Mouse (Mus musculus) macrophage (primary cell): ENCODE results near the gene 1110032F04Rik. TPM values are rescaled to one million over a fixed set of nuclear protein-coding genes. Genes with fewer than 3 reads are reported as not detected.

Experiments used
- H3K27ac ChIP-seq: fragments of 350-480 bp; formaldehyde crosslinking; 2 replicates; pipeline ENCODE4 v1.9.0; 2021
- H3K36me3 ChIP-seq: fragments of 350-480 bp; formaldehyde crosslinking; 2 replicates; pipeline ENCODE4 v1.9.0; 2021; ENCODE audit errors: inconsistent target
- H3K4me3 ChIP-seq: fragments of 350-480 bp; formaldehyde crosslinking; 2 replicates; pipeline ENCODE4 v1.9.0; 2021; ENCODE audit errors: inconsistent target
- H3K79me2 ChIP-seq: fragments of 350-480 bp; formaldehyde crosslinking; 2 replicates; pipeline ENCODE4 v1.9.0; 2021; ENCODE audit errors: inconsistent target
- WGBS: methylation state at CpG from one replicate; pipeline ENCODE4 v1.1.7; 2026; ENCODE audit warnings: inconsistent platforms; ENCODE audit not compliant: missing documents; 5-methylcytosine and 5-hydroxymethylcytosine counted together
- polyA plus RNA-seq: library from polyadenylated mRNA; stranded (reverse); fragments of 250-400 nt; gene quantifications from 3 replicates; pipeline ENCODE4 v1.2.4, GENCODE M21; 2018; ENCODE audit warnings: inconsistent platforms
- total RNA-seq, 78 experiments: library from RNA; depleted of rRNA; stranded (reverse); fragments of 250-400 nt; gene quantifications; 1 replicate in 9 of 78; 2 replicates in 24 of 78; 3 replicates in 43 of 78; 4 replicates in 2 of 78; pipeline ENCODE4 v1.2.4; 2018; ENCODE audit warnings: inconsistent platforms in 56 of 78

Gene 1110032F04Rik
- total RNA-seq (2018; cell fraction: chromatin; rRNA removed): not detected
- under 1 TPM in 12 of 26 experiments, not detected in 14; 0.04 to 0.50 (median 0.07) TPM for total RNA-seq (2018; cell fraction: cytosol; rRNA removed)
- total RNA-seq (2018; cell fraction: nucleus; rRNA removed): under 1 TPM in 4 of 26 experiments, not detected in 22; 0.21 to 0.53 (median 0.24) TPM
- polyA plus RNA-seq: not detected in 3 replicates

- no peaks in the 10 kb centered on the region for H3K36me3 ChIP-seq
- no peak within 1 kb of the TSS for H3K4me3 ChIP-seq
- 1% methylated on average over 57 of the region's 62 CpGs for WGBS
- no peaks in the 10 kb centered on the region for H3K79me2 ChIP-seq
- H3K27ac ChIP-seq: no peak within 1 kb of the TSS
These were observed at the start of gene 1110032F04Rik for GRCm38 (mm10) chr3:68869211-68869690. Gene 1110032F04Rik, plus strand, starts transcription at chr3:68869586.

DNA sequence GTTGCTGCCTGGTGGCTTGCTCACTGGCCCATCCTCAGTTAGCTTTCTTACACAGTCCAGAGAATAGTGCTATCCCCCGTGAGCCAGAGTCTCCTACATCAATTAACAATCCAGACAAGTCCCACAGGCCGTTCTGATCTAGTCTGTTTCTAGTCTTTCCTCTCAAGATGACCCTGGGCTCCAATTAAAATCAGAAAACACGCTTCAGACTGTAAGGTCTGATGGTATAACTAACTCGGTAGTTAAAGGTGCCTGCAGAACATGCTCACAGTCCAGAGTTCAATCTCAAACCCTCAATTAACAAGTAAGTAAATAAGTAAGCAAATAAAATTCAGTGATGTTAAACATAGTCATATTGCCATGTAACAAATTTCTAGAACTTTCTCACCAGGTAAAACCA lies 48.0 kb upstream of the 1110032F04Rik start:
- no peaks in the 10 kb centered on the region for H3K36me3 ChIP-seq
- H3K79me2 ChIP-seq: no peaks in the 10 kb centered on the region
- WGBS: 91% methylated on average over 4 of the region's 4 CpGs
- no peak overlapping the region for H3K4me3 ChIP-seq
- no peak overlapping the region for H3K27ac ChIP-seq

DNA sequence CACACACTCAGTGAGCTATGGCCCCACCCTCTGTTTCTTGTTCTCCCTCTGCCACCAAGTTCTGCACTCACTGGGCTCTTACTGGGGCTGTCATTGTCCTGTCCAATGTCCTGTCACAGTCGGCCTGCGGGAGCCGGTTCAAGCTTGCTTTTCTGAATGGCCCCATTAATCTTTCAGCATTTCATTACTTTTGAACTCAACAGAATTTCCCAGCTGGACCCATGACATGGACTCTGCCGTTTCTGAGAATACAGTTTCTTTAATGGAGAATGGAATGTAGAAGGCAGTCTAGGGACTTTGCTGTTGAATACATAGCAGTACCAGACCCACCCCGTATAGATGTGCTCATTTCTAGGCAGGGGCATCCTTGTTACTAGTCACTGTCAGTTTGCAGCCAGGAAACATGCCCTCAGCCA lies 47.5 kb upstream of the 1110032F04Rik start:
- 90% methylated on average over 5 of the region's 5 CpGs for WGBS
- Histone ChIP-seq H3K4me3 (no peak overlapping the region), H3K79me2 (no peaks in the 10 kb centered on the region), H3K27ac (no peak overlapping the region), H3K36me3 (no peaks in the 10 kb centered on the region)

- WGBS: 79% methylated on average over 15 of the region's 15 CpGs
- Histone ChIP-seq H3K27ac (no peak overlapping the region), H3K36me3 (no peaks in the 10 kb centered on the region), H3K4me3 (no peak overlapping the region), H3K79me2 (no peaks in the 10 kb centered on the region)
These were observed 45.3 kb upstream of the 1110032F04Rik start for GRCm38 (mm10) chr3:68823876-68824764.

GRCm38 (mm10) chr3:68824765-68825090 lies 44.7 kb upstream of the 1110032F04Rik start:
- no peak overlapping the region for H3K4me3 ChIP-seq
- no peaks in the 10 kb centered on the region for H3K79me2 ChIP-seq
- WGBS: 64% methylated on average over 2 of the region's 2 CpGs
- no peak overlapping the region for H3K27ac ChIP-seq
- no peaks in the 10 kb centered on the region for H3K36me3 ChIP-seq

DNA sequence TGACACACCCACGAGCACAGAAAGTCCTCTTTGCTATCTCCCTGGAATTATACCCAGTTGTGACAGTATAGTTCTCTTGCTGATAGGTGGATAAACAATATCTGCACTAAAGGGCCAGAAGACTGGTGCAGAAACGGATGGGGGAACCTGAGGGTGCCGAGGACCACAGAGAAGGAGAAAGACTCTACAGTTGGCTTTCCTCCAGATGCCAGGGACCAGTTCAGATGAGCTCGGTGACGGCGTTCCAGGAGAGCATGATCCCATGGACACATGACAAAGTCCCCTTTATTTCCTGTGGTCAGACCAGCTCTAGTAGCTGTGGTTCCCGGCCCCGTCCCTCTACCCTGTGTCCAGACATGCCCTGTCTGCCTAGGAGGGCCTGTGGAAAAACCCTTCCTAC lies 44.2 kb upstream of the 1110032F04Rik start:
- 87% methylated on average over 8 of the region's 8 CpGs for WGBS
- H3K36me3 ChIP-seq: no peaks in the 10 kb centered on the region
- H3K79me2 ChIP-seq: no peaks in the 10 kb centered on the region
- H3K27ac ChIP-seq: no peak overlapping the region
- no peak overlapping the region for H3K4me3 ChIP-seq

DNA sequence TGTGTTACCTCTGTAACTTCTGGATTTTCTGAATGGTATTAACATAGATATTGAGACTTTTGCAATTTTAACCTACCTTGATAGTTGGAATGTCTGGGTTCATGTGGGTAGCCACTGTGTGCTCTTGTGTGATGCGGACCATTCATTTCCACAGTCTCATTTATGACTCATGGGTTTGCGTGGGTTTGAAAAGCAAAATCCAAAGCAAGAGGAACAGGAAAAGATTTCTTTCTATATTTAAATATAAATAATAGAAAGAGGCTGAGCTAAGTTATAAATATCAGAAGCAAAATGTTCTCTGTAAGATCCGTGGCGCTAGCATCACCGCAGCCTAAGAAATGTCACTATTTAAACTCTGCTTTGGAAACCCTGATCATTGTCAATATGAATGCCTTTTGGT lies 41.7 kb upstream of the 1110032F04Rik start:
- H3K4me3 ChIP-seq: no peak overlapping the region
- 92% methylated on average over 5 of the region's 5 CpGs for WGBS
- no peaks in the 10 kb centered on the region for H3K79me2 ChIP-seq
- H3K27ac ChIP-seq: no peak overlapping the region
- H3K36me3 ChIP-seq: no peaks in the 10 kb centered on the region

GRCm38 (mm10) chr3:68829944-68830343 lies 39.4 kb upstream of the 1110032F04Rik start:
- Histone ChIP-seq H3K27ac (no peak overlapping the region), H3K4me3 (no peak overlapping the region), H3K79me2 (no peaks in the 10 kb centered on the region), H3K36me3 (no peaks in the 10 kb centered on the region)
- WGBS: 90% methylated on average over 3 of the region's 3 CpGs

DNA sequence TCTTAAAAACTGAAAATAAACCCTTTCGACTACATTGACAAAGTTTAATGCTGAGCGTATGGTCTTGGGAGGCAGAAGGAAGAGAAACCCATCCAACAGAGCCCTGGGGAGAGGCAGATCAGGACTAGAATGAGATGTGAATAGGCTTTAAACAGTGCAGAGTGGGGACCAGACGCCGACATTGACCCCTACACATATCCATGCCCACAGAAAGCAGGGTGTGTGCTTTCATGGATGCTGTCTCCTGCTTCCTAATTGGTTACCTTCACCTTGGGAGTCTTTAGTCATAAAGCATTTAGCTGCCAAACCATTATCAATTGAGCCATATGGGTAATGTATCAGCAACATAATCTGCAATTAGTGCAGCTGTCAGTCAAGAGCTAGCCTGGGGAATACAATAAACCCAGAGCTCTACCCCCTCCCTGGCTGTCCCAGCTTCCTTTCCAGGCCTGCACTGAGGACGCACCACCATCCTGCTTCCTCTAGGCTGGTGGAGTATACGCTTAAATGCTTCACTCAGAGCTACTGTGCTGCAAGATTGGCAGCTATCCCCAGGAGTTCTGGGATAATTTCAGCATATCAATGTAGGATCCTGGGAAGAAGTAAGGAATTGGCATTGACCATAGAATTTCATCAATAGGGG lies 32.4 kb upstream of the 1110032F04Rik start:
- no peak overlapping the region for H3K4me3 ChIP-seq
- H3K27ac ChIP-seq: no peak overlapping the region
- no peaks in the 10 kb centered on the region for H3K36me3 ChIP-seq
- WGBS: 91% methylated on average over 6 of the region's 6 CpGs
- no peaks in the 10 kb centered on the region for H3K79me2 ChIP-seq

DNA sequence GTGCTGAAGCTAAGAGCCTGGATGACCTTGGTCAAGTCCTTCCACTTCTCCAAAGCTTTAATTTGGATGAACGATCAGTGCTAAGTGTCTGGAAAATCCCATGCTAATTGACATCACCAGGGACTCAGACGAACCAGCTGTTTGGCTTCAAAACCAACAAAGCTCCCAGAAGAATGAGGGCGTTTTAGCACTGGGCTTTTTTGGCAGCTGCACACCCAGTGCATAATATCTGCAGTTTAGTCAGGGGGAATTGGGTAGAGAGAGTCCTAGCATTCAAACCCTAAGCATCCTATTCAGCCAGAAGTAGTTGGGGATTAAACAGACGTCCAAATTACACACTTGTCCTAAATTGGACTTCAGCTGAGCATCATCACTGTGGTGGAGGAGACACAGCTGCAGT lies 29.2 kb upstream of the 1110032F04Rik start:
- H3K4me3 ChIP-seq: no peak overlapping the region
- H3K27ac ChIP-seq: no peak overlapping the region
- H3K36me3 ChIP-seq: no peaks in the 10 kb centered on the region
- H3K79me2 ChIP-seq: no peaks in the 10 kb centered on the region
- 93% methylated on average over 4 of the region's 4 CpGs for WGBS

DNA sequence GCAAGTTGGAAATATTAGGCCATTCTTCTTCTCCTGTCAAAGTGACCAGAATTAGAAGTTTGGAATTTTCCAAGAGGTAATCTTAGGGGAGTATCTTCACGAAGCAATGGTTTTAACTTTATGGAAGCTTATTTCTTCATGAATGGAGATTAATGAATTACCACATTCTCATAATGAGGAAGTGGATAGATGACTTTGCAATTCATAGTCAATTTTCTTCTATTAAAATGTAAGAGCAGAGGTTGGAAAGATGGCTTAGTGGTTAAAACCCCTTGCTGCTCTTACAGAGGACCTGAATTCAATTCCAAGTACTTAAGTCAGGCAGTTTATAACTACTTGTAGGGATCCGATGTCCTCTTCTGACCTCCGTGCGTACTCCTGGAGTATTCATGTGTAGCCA lies 25.4 kb upstream of the 1110032F04Rik start:
- no peaks in the 10 kb centered on the region for H3K79me2 ChIP-seq
- 75% methylated on average over 4 of the region's 4 CpGs for WGBS
- H3K4me3 ChIP-seq: no peak overlapping the region
- no peaks in the 10 kb centered on the region for H3K36me3 ChIP-seq
- no peak overlapping the region for H3K27ac ChIP-seq

GRCm38 (mm10) chr3:68848323-68848722 lies 21.1 kb upstream of the 1110032F04Rik start:
- Histone ChIP-seq H3K4me3 (no peak overlapping the region), H3K27ac (no peak overlapping the region), H3K79me2 (no peaks in the 10 kb centered on the region), H3K36me3 (no peaks in the 10 kb centered on the region)
- 79% methylated on average over 3 of the region's 3 CpGs for WGBS

DNA sequence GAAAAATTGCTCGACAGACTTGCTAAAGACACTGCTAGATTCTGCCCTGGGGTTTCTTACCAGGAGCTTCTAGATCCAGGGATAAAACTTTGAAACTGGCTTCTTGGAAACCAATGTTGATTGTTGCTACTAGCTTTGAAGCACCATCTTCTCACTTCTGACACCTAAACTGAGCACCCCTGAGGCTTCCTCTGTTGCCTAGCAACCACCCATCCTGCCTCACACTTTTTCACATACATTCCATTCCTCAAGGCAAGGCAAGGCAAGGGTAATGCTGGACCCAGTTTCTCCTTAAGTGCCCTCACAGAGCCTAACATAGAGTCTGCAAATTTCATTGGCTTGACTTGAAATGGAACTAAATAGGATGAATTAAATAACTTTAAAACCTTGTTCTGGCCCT lies 17.0 kb upstream of the 1110032F04Rik start:
- Histone ChIP-seq H3K36me3 (no peaks in the 10 kb centered on the region), H3K79me2 (no peaks in the 10 kb centered on the region), H3K4me3 (no peak overlapping the region), H3K27ac (no peak overlapping the region)
- WGBS: 83% methylated on average over 1 of the region's 1 CpGs

DNA sequence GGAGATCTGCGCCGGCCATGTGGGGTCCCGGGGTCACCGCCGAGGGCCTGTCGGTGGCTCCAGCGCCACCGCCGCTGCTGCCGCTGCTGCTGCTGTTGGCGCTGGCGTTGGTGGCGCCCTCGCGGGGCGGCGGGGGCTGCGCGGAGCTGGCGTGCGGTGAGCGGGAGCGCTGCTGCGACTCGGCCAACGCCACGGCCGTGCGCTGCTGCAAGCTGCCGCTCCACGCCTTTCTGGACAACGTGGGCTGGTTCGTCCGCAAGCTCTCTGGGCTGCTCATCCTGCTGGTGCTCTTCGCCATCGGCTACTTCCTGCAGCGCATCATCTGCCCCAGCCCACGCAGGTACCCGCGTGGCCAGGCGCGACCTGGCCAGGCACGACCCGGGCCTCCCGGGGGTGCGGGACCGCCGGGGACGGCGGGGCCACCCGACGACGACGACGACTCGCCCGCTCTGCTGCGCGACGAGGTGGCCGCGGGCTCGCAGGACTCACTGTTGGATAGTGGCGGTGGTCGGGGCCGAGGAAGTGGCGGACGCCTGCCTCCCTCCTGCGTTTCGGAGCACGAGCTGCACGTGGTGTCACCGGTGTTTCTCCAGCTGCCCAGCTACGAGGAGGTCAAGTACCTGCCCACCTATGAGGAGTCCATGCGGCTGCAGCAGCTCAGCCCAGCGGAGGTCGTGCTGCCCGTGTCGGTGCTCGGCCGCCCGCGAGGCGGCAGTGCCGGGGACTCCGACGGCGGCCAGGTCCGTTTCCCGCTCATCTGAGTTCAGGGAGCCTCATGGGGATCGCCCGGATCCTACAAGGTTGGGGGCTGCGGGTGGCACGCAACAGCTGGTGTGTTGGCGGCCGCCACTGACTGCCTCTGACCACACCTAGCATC lies 543 bp downstream of the 1110032F04Rik start:
- Histone ChIP-seq H3K27ac (no peak overlapping the region), H3K79me2 (no peaks in the 10 kb centered on the region), H3K4me3 (no peak overlapping the region), H3K36me3 (no peaks in the 10 kb centered on the region)
- WGBS: 2% methylated on average over 91 of the region's 96 CpGs
